20 mouse cellular contexts compared by ENCODE assay signal in genomic region chr12:99773636-99774193, GRCm38 (mm10).
A peak's percentile ranks its signal among the peaks of the same experiment; 100 is the strongest.
DNase-seq lines count a peak whose midpoint lies in the region; ATAC-seq lines count a peak whose summit lies in the region.
"Had no signal": no experiment of that assay in that cellular context is flagged by ENCODE, and none has a peak within 500 bp of the region (broad histone marks: within the 10 kb centered on the region; RNA-seq: fewer than 3 reads in every experiment).

No protein-coding gene starts in this region.

- no peaks in the 10 kb centered on the region for H3K27me3 ChIP-seq in liver, embryonic 11.5 days (replicated peaks; ENCODE audit: control insufficient read depth, insufficient read depth, low read length)
- H3K27me3 ChIP-seq in liver, embryonic 12.5 days (replicated peaks): no peaks in the 10 kb centered on the region
- H3K27me3 ChIP-seq: forebrain, embryonic 12.5 days; heart, embryonic 15.5 days; liver, embryonic 15.5 days had no signal

- WGBS in liver, embryonic 11.5 days: 81% methylated on average over 5 of the region's 5 CpGs
- 65% methylated on average over 5 of the region's 5 CpGs for WGBS in liver, embryonic 12.5 days (ENCODE audit: insufficient replicate concordance)

- H3K4me2 ChIP-seq in liver, embryonic 11.5 days: no peak overlapping the region
- H3K4me2 ChIP-seq in liver, embryonic 12.5 days: no peak overlapping the region
- H3K4me2 ChIP-seq: forebrain, embryonic 12.5 days; heart, embryonic 15.5 days; liver, embryonic 15.5 days had no signal

- peak; percentile 8 for DNase-seq in liver, embryonic 11.5 days (ENCODE audit: low spot score)
- peak; percentile 4 for DNase-seq in 3T3-L1 (ENCODE audit: low read depth, low spot score)
- peak; percentile 61 for DNase-seq in CD4-positive, CD25-positive, alpha-beta regulatory T cell, adult 2 months (ENCODE audit: low read depth, low spot score)
- peak; percentile 59 for DNase-seq in induced T-regulatory cell, adult 2 months (ENCODE audit: low read depth)
- no peak for DNase-seq in frontal cortex, postnatal 10 days (ENCODE audit: low spot score in 2 of 2)
- DNase-seq in adrenal gland, postnatal 14 days: no peak
- no peak for DNase-seq in left cerebral cortex, adult 11 months (ENCODE audit: low spot score)
- DNase-seq: adrenal gland, adult 2 months; cerebellum, adult 8-10 months; heart, adult 18-20 months; kidney, adult 11 months; layer of hippocampus, postnatal 36 days; lung, postnatal 14 days; right cerebral cortex, postnatal 4 days had no signal

- H3K36me3 ChIP-seq in liver, embryonic 11.5 days (ENCODE audit: control insufficient read depth, insufficient read depth, low read length): no peaks in the 10 kb centered on the region
- H3K36me3 ChIP-seq in liver, embryonic 12.5 days: no peaks in the 10 kb centered on the region
- H3K36me3 ChIP-seq: forebrain, embryonic 12.5 days; heart, embryonic 15.5 days; liver, embryonic 15.5 days had no signal

- no peak overlapping the region for H3K27ac ChIP-seq in liver, embryonic 11.5 days (ENCODE audit: low read depth, low read length)
- H3K27ac ChIP-seq in liver, embryonic 12.5 days: no peak overlapping the region
- H3K27ac ChIP-seq: forebrain, embryonic 12.5 days; heart, embryonic 15.5 days; kidney, postnatal 0 days; liver, embryonic 15.5 days had no signal

- no peaks in the 10 kb centered on the region for H3K9me3 ChIP-seq in liver, embryonic 11.5 days (ENCODE audit: control insufficient read depth, low read length)
- H3K9me3 ChIP-seq in liver, embryonic 12.5 days (replicated peaks): no peaks in the 10 kb centered on the region
- H3K9me3 ChIP-seq: forebrain, embryonic 12.5 days; heart, embryonic 15.5 days; liver, embryonic 15.5 days had no signal

- no peak for ATAC-seq in liver, embryonic 11.5 days (replicated peaks; ENCODE audit: low FRiP score)
- no peak for ATAC-seq in liver, embryonic 12.5 days
- ATAC-seq: hindbrain, embryonic 16.5 days had no signal

- no peaks in the 10 kb centered on the region for H3K4me1 ChIP-seq in liver, embryonic 11.5 days (replicated peaks; ENCODE audit: control insufficient read depth, insufficient read depth, low read length)
- no peaks in the 10 kb centered on the region for H3K4me1 ChIP-seq in liver, embryonic 12.5 days
- H3K4me1 ChIP-seq: liver, embryonic 15.5 days had no signal

- H3K9ac ChIP-seq in liver, embryonic 11.5 days (ENCODE audit: low read depth, low read length): no peak overlapping the region
- no peak overlapping the region for H3K9ac ChIP-seq in liver, embryonic 12.5 days
- H3K9ac ChIP-seq: forebrain, embryonic 12.5 days; heart, embryonic 15.5 days; liver, embryonic 15.5 days had no signal

- no peak overlapping the region for H3K4me3 ChIP-seq in liver, embryonic 11.5 days (ENCODE audit: low read depth, low read length)
- H3K4me3 ChIP-seq in liver, embryonic 12.5 days: no peak overlapping the region
- H3K4me3 ChIP-seq: forebrain, embryonic 12.5 days; heart, embryonic 15.5 days; liver, embryonic 15.5 days had no signal

Comparison
In these comparisons a context has a peak if more than half of its experiments do, and no peak if none do; other contexts are left out.
1. DNase-seq: peak in liver, embryonic 11.5 days (single experiment), 3T3-L1 (single experiment), CD4-positive, CD25-positive, alpha-beta regulatory T cell, adult 2 months (single experiment) and induced T-regulatory cell, adult 2 months (single experiment); none in frontal cortex, postnatal 10 days (0 of 2), adrenal gland, postnatal 14 days (single experiment) and left cerebral cortex, adult 11 months (single experiment).